Mouse (Mus musculus) neural tube, embryonic 13.5 days (tissue): Measurements from ENCODE around the gene Myocos. TPM values are rescaled to one million over a fixed set of nuclear protein-coding genes. Genes with fewer than 3 reads are reported as not detected.
"Not testable (repeated sequence)": the region's sequence is repeated elsewhere in the genome, so short reads cannot be mapped to it uniquely, and the experiment has no call there.

ENCODE experiments used
- ATAC-seq: fragments of 200-750 bp; cut with Nextera tagmentation; 2 replicates; pipeline ENCODE4 v1.8.0; 2017; ENCODE audit warnings: low read depth, mild to moderate bottlenecking, moderate TSS enrichment, moderate library complexity
- H3K27ac ChIP-seq: fragments of 300-500 bp; sonication (generic); replicated peaks from 2 replicates; pipeline ENCODE4 v1.5.1; 2015; ENCODE audit warnings: moderate library complexity, mild to moderate bottlenecking, inconsistent platforms
- H3K27me3 ChIP-seq: fragments of 300-500 bp; sonication (generic); 2 replicates; pipeline ENCODE4 v1.6.1; 2015; ENCODE audit warnings: mild to moderate bottlenecking, inconsistent platforms
- H3K36me3 ChIP-seq: fragments of 300-500 bp; sonication (generic); 2 replicates; pipeline ENCODE4 v1.6.1; 2015; ENCODE audit warnings: mild to moderate bottlenecking, inconsistent platforms
- H3K4me1 ChIP-seq: fragments of 300-500 bp; sonication (generic); replicated peaks from 2 replicates; pipeline ENCODE4 v1.6.1; 2015; ENCODE audit warnings: inconsistent platforms
- H3K4me2 ChIP-seq: fragments of 300-500 bp; sonication (generic); 2 replicates; pipeline ENCODE4 v1.6.1; 2015; ENCODE audit warnings: inconsistent platforms, mild to moderate bottlenecking, moderate library complexity
- H3K4me3 ChIP-seq: fragments of 300-500 bp; sonication (generic); 2 replicates; pipeline ENCODE4 v1.5.1; 2015; ENCODE audit warnings: mild to moderate bottlenecking, inconsistent platforms
- H3K9ac ChIP-seq: fragments of 300-500 bp; sonication (generic); 2 replicates; pipeline ENCODE4 v1.6.1; 2015; ENCODE audit warnings: moderate library complexity, mild to moderate bottlenecking, inconsistent platforms
- H3K9me3 ChIP-seq: fragments of 300-500 bp; sonication (generic); 2 replicates; pipeline ENCODE4 v1.6.1; 2016; ENCODE audit warnings: inconsistent platforms
- WGBS: fragments of 180-500 bp; shearing (Covaris S2); methylation state at CpG from one replicate; pipeline ENCODE4 v1.1.7; 2015; 5-methylcytosine and 5-hydroxymethylcytosine counted together
- polyA plus RNA-seq: library from polyadenylated mRNA; unstranded; fragments of >200 nt; fragmentation: Nextera tagmentation; extraction: Ambion mirVana; gene quantifications from 2 replicates; pipeline ENCODE4 v1.2.1, GENCODE M21; 2015

Gene Myocos
- polyA plus RNA-seq, 1 experiment from 2014 or later, result not detected

DNA sequence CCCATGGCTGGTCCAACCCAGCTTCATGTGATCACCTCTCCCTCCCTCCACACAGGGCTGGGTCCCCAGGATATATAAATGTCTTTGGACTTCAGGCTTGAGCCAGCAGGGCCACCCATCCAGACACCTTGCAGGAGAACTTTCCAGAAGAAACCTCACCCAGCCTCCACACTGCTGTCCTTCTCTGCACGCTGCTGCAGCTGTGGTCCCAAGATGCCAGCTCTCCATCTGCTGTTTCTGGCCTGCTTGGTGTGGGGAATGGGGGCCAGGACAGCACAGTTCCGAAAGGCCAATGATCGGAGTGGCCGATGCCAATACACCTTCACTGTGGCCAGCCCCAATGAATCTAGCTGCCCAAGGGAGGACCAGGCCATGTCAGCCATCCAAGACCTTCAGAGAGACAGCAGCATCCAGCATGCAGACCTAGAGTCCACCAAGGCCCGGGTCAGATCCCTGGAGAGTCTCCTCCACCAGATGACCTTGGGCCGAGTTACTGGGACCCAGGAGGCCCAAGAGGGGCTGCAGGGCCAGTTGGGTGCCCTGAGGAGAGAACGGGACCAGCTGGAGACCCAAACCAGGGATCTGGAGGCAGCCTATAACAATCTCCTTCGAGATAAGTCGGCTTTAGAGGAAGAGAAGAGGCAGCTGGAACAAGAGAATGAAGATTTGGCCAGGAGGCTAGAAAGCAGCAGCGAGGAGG, 18.8 kb downstream of the Myocos start, which contains the start of gene Myoc:
Gene Myoc (plus strand): TSS at position 105 of the 700 bp plus-strand sequence.
- Histone ChIP-seq H3K4me3 (no peak within 1 kb of the TSS), H3K9me3 (no peaks in the 10 kb centered on the region), H3K27me3 (no peaks in the 10 kb centered on the region), H3K4me2 (no peak within 1 kb of the TSS), H3K4me1 (no peaks in the 10 kb centered on the region), H3K9ac (no peak within 1 kb of the TSS), H3K36me3 (no peaks in the 10 kb centered on the region), H3K27ac (no peak within 1 kb of the TSS)
- 86% methylated on average over 10 of the region's 10 CpGs for WGBS
- no peak for ATAC-seq

DNA sequence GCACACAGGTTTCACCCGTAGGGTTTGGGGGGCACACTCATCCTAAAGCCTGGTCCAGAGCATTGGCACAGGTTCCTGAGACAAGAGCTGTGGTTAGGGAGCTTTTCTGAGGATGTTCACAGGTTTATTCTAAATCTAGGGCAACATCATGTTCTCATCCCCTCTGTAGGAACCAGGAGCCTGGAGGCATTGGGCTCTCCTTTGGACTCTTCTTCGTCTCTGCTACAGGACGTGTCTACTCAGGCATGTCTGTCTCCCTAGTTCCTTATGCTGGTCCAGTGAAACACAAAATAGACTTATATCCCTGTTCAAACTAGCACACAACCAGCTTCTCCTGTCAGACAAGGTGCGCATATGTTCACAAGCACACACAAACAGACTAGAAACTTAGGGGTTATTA, 19.5 kb downstream of the Myocos start:
- H3K4me2 ChIP-seq, result no peak overlapping the region
- no peaks in the 10 kb centered on the region for H3K4me1 ChIP-seq
- no peak overlapping the region for H3K9ac ChIP-seq
- no peaks in the 10 kb centered on the region for H3K9me3 ChIP-seq
- ATAC-seq, result no peak
- H3K4me3 ChIP-seq, result no peak overlapping the region
- H3K27me3 ChIP-seq, result no peaks in the 10 kb centered on the region
- 86% methylated on average over 4 of the region's 4 CpGs for WGBS
- no peaks in the 10 kb centered on the region for H3K36me3 ChIP-seq
- H3K27ac ChIP-seq, result no peak overlapping the region

DNA sequence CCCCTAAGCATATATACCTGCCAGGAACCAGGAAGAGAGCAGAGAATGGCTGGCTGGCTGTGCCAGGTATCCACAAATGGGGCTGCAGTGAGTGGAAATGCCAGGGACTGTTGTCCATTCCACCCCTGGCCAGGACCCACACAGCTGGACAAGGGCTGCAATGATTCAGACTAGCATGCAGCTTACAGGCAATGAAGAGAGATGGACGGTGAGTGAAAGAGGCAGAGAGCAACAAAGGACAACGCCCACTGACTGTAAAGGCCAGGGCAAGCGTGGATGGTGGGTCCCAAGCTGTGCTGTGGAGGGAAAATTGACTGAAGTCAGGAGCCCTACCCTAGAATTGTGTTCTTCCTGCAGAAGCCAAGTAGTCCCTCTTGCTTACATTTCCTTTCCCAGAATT, 21.5 kb downstream of the Myocos start:
- 51% methylated on average over 3 of the region's 3 CpGs for WGBS
- H3K4me3 ChIP-seq, result no peak overlapping the region
- H3K9ac ChIP-seq, result no peak overlapping the region
- no peaks in the 10 kb centered on the region for H3K27me3 ChIP-seq
- H3K4me1 ChIP-seq, result no peaks in the 10 kb centered on the region
- no peaks in the 10 kb centered on the region for H3K9me3 ChIP-seq
- H3K27ac ChIP-seq, result no peak overlapping the region
- no peak overlapping the region for H3K4me2 ChIP-seq
- no peaks in the 10 kb centered on the region for H3K36me3 ChIP-seq
- no peak for ATAC-seq

DNA sequence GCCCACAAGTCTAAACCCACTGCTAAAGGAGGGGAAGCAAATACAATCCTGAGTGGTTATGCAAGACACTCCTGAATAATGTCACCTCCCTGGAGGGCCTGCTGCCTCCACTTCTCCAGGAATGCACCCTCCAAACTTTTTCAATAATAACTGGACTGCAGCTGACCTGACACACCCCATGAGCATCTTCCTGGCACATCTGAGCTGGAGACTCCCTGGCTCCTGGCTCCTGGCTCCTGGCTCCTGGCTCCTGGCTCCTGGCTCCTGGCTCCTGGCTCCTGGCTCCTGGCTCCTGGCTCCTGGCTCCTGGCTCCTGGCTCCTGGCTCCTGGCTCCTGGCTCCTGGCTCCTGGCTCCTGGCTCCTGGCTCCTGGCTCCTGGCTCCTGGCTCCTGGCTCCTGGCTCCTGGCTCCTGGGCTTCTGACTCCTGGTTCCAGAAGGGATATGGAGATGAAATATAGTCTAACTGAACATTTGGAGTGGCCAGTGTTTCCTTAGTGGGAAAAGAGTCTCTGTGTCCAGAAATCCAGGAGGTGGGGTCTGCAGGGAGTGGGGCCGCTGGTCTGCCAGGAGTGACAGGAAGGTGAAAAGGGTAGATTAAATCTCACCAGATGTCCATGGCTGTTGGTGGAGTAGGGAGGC, 22.6 kb downstream of the Myocos start:
- H3K27me3 ChIP-seq, H3K9me3 ChIP-seq, H3K4me3 ChIP-seq, H3K27ac ChIP-seq, H3K36me3 ChIP-seq, H3K9ac ChIP-seq, H3K4me2 ChIP-seq, ATAC-seq, H3K4me1 ChIP-seq: not testable (repeated sequence)
- WGBS, result 83% methylated on average over 1 of the region's 1 CpGs

DNA sequence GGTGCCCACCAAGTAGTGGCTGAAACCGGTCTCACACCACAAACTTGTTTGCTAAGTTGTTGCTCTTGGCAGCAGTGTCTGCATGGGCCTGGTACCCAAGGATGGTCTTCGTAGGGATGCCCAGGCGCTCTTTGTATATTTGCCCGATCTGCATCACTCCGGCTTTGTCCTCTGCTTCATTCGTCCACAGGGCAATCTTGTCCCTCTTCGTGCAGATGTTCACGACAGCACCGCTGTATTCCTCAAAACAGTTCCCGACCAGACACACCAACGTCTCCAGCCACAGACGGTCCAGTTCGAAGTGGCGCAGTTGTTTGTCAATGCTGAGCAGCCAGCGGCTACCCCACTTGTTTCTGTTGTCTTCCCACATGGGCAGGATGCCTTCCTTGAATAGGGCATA, 29.7 kb downstream of the Myocos start:
- not testable (repeated sequence) for H3K27me3 ChIP-seq, H3K9me3 ChIP-seq, H3K9ac ChIP-seq, H3K36me3 ChIP-seq, H3K4me2 ChIP-seq, H3K27ac ChIP-seq, ATAC-seq, H3K4me3 ChIP-seq
- H3K4me1 ChIP-seq, result peaks cover 14% of the 10 kb centered on the region
- WGBS, result 93% methylated on average over 15 of the region's 15 CpGs

DNA sequence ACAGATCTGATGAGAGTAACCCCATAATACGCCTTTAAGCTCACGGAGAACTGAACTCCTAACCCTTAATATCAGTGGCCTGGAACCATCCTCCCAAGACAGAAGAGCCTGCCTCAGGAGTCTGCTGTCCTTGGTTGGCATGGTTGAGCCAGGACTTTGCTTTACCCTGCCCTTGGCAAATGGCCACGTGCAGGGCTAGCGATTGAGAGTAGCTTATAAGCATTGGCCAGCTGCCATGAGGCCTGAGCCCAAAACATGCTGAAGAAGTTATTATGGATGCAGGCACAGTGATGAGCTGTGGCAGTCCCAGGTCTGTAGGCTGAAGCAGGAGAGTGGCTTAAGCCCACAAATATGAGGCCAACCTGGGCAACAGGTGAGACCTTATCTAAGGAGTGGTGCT, 30.2 kb downstream of the Myocos start:
- H3K4me2 ChIP-seq, H3K27me3 ChIP-seq, H3K27ac ChIP-seq, H3K4me3 ChIP-seq, ATAC-seq, H3K9me3 ChIP-seq, H3K36me3 ChIP-seq, H3K9ac ChIP-seq: not testable (repeated sequence)
- peaks cover 15% of the 10 kb centered on the region for H3K4me1 ChIP-seq
- WGBS, result 87% methylated on average over 4 of the region's 4 CpGs

DNA sequence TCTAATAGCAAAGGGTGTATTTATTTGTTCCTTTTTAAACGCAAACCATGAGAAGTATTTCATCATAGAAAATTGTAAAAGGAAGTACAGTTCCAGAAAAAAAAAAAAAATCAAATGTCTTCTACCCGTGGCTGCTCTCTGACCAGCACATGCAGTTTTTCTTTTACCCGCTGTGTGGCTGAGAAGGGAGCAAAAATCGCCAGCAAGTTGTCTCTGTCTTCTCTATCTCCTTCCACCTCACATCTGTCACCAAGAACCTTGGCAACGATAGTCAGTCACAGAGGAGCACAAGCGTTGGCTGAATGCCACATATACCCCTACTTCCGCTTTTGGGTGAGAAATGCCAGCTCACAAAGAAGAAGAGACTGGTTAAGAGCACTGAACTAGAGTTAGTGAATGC, 32.8 kb downstream of the Myocos start:
- Histone ChIP-seq H3K9me3 (no peaks in the 10 kb centered on the region), H3K36me3 (no peaks in the 10 kb centered on the region), H3K9ac (no peak overlapping the region), H3K4me1 (peaks cover 15% of the 10 kb centered on the region), H3K4me2 (no peak overlapping the region), H3K27me3 (no peaks in the 10 kb centered on the region), H3K27ac (no peak overlapping the region), H3K4me3 (no peak overlapping the region)
- no peak for ATAC-seq
- 58% methylated on average over 7 of the region's 7 CpGs for WGBS

DNA sequence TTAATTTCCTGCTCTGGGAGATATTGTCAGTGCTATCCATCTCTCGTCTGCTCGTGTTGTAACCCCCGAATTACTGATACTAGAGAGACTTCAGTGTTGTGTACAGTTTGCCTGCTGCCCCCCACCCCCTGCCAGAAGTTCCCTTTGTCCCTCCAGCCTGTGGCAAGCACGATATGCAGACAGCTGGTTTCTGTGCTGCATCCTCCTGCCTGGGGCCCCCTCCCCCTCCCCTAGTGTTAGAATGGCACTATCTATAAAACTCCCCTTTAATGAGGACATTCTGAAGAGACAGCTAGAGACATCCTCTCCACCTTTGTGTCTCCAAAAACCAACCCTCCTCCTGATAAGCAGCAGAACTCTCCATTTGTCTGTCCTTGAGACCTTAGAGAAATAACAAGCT, 34.1 kb downstream of the Myocos start:
- Histone ChIP-seq H3K4me3 (no peak overlapping the region), H3K27me3 (no peaks in the 10 kb centered on the region), H3K9ac (no peak overlapping the region), H3K27ac (no peak overlapping the region), H3K4me1 (peaks cover 15% of the 10 kb centered on the region), H3K9me3 (no peaks in the 10 kb centered on the region), H3K4me2 (no peak overlapping the region), H3K36me3 (no peaks in the 10 kb centered on the region)
- WGBS, result 16% methylated on average over 4 of the region's 4 CpGs
- peak; percentile 60 for ATAC-seq

DNA sequence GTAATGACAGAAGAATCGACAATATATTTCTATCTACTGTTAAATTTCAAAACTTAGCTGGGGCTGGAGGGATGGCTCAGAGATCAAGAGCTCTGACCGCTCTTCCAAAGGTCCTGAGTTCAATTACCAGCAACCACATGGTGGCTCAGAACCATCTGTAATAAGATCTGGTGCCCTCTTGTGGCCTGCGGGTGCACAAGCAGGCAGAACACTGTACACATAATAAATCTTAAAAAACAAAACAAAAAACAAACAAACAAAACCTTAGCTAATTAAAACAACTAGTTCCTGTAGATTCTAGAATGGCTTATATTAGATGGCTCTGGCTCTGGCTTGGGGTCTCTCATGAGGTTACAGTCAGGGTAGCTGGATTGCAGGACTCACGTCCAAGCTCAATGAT, 37.5 kb downstream of the Myocos start:
- no peak overlapping the region for H3K9ac ChIP-seq
- no peak for ATAC-seq
- H3K4me2 ChIP-seq, result no peak overlapping the region
- WGBS, result 60% methylated on average over 4 of the region's 4 CpGs
- no peaks in the 10 kb centered on the region for H3K9me3 ChIP-seq
- no peak overlapping the region for H3K27ac ChIP-seq
- H3K36me3 ChIP-seq, result no peaks in the 10 kb centered on the region
- peaks cover 15% of the 10 kb centered on the region for H3K4me1 ChIP-seq
- no peak overlapping the region for H3K4me3 ChIP-seq
- H3K27me3 ChIP-seq, result no peaks in the 10 kb centered on the region

DNA sequence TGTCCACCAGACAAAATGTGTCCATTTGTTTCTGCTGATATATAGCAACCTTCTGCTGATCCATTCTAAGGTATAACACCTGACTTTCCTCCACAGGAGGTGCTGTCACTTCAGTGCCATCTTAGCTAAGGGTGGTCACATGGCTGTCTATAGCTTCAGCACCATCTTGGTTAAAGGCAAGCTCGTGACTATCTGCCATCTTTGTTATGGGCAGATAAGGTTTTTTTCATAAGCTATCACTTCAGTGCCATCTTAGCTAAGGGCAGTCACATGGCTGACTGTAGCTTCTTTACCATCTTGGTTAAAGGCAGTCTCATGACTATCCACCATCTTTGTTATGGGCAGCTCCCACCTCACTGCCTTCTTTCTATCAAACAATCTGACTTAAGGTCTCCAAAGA, 42.5 kb downstream of the Myocos start:
- H3K9me3 ChIP-seq, result no peaks in the 10 kb centered on the region
- no peaks in the 10 kb centered on the region for H3K27me3 ChIP-seq
- 85% methylated on average over 1 of the region's 1 CpGs for WGBS
- no peak overlapping the region for H3K9ac ChIP-seq
- H3K27ac ChIP-seq, result no peak overlapping the region
- H3K4me2 ChIP-seq, result no peak overlapping the region
- H3K4me3 ChIP-seq, result no peak overlapping the region
- ATAC-seq, result peak; percentile 96
- H3K4me1 ChIP-seq, result no peaks in the 10 kb centered on the region
- no peaks in the 10 kb centered on the region for H3K36me3 ChIP-seq

DNA sequence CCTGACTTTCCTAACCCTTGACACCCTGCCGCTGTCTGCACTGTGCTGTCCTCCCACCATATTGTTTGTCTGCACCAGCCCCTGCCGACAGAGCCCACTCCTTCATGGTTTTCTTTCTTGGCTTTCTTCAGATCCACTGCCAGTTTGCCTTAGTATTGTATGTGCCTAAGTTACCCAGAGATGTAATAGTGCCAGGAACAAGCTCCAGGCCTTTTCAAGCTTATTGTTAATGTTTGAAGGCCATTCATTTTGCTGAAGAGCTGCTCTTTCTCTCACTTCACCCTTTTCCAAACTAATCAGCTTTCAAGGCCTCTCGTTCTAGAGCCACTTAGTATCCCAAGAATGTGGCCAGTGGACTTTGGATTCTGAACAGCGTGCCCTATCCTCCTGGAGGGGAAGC, 46.8 kb downstream of the Myocos start:
- no peak overlapping the region for H3K4me2 ChIP-seq
- WGBS, result 60% methylated on average over 4 of the region's 4 CpGs
- H3K9me3 ChIP-seq, result no peaks in the 10 kb centered on the region
- no peaks in the 10 kb centered on the region for H3K36me3 ChIP-seq
- no peak overlapping the region for H3K9ac ChIP-seq
- no peak overlapping the region for H3K27ac ChIP-seq
- ATAC-seq, result no peak
- H3K27me3 ChIP-seq, result no peaks in the 10 kb centered on the region
- H3K4me3 ChIP-seq, result no peak overlapping the region
- peaks cover 5% of the 10 kb centered on the region; the same call in 1 of the 2 replicates for H3K4me1 ChIP-seq

DNA sequence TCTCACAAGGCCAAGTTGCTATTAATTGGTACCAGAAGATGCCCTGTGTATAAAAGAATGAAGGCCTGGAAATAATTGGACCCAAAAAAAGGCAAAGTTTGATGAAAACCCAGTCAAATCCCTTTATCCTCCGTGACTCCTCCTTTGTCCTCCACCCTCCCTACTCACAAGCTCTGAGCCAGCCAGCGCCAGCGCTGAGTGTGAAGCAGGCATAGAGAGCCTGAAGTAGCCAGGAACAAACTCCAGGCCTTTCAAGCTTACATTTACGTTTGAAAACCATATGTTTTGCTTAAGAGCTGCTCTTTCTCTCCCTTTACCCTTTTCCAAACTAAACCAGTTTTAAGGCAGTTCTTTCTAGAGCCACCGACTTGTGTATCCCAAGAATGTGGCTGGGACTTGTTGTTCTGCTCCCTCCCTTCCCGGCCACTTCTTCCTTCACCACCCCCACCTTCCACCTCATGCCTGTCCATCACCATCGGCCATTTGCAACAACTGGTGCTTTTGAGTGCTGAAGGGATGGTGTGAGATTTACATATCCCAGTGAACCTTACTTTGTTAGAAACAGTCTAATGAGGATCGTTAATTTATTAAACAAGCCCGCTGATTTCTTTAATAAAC, 48.3 kb downstream of the Myocos start:
- H3K4me1 ChIP-seq, result peaks cover 5% of the 10 kb centered on the region; the same call in 1 of the 2 replicates
- H3K4me2 ChIP-seq, result no peak overlapping the region
- H3K4me3 ChIP-seq, result no peak overlapping the region
- no peak overlapping the region for H3K27ac ChIP-seq
- WGBS, result 50% methylated on average over 9 of the region's 9 CpGs
- H3K9me3 ChIP-seq, result no peaks in the 10 kb centered on the region
- no peaks in the 10 kb centered on the region for H3K36me3 ChIP-seq
- no peaks in the 10 kb centered on the region for H3K27me3 ChIP-seq
- H3K9ac ChIP-seq, result no peak overlapping the region
- ATAC-seq, result no peak
